Mouse (Mus musculus) cortical plate, adult 2 months (tissue): ENCODE data around the gene Rap2b.

Experiments used
- CTCF ChIP-seq: fragments of 200-500 bp; IDR thresholded peaks from 2 replicates; pipeline ENCODE4 v1.5.1; 2011; ENCODE audit warnings: mild to moderate bottlenecking, control low read depth, low read length; ENCODE audit not compliant: insufficient read depth; ENCODE audit errors: extremely low read depth
- POLR2A ChIP-seq: fragments of 200-500 bp; IDR thresholded peaks from 2 replicates; pipeline ENCODE4 v1.6.1; 2011; ENCODE audit warnings: mild to moderate bottlenecking, low read length, control low read depth; ENCODE audit not compliant: insufficient read depth; ENCODE audit errors: extremely low read depth

DNA sequence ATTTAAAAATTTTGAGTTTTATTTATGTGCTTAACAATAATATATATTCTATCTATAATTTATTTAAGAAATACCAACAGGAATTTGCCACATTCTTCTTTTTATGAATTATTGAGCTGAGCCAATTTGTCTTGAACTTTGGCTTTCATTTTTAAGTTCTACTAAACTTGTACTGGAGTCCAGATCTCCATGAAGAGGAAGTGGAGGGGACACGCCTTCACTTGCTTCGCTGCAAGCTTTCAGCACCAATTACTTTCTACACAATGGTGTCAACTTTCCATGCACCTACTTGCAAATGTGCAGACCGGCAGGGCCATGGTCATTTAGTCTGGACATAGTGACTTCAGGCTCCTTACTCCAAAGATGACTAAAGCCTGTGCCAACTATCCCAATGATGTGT lies 32.1 kb downstream of the Rap2b start:
- no peak for TF ChIP-seq CTCF
- no peak for TF ChIP-seq POLR2A
